Mouse (Mus musculus): ENCODE measurements around the gene 6030498E09Rik. TPM values are rescaled to one million over a fixed set of nuclear protein-coding genes. Genes with fewer than 3 reads are reported as not detected.

6030498E09Rik gene
- 0.05 TPM in 1 of 2 replicates, not detected in the other for polyA plus RNA-seq (2012; rRNA removed)

- no peak for TF ChIP-seq POLR2A (IDR thresholded peaks at IDR 0.05; ENCODE audit: borderline replicate concordance, extremely low read depth, insufficient read depth, insufficient read length, poor library complexity, severe bottlenecking)
- TF ChIP-seq CTCF (IDR thresholded peaks at IDR 0.05; ENCODE audit: borderline replicate concordance, extremely low read depth, insufficient read depth, insufficient read length) = no peak
Observed at GRCm38 (mm10) chrX:38772478-38772877, at the start of gene 6030498E09Rik. TSS of gene 6030498E09Rik (plus strand) at chrX:38772671.

GRCm38 (mm10) chrX:38730081-38730480 lies 42.4 kb upstream of the 6030498E09Rik start:
- TF ChIP-seq CTCF (IDR thresholded peaks at IDR 0.05; ENCODE audit: borderline replicate concordance, extremely low read depth, insufficient read depth, insufficient read length) (no peak), POLR2A (IDR thresholded peaks at IDR 0.05; ENCODE audit: borderline replicate concordance, extremely low read depth, insufficient read depth, insufficient read length, poor library complexity, severe bottlenecking) (no peak)
- peak; percentile 15 for DNase-seq (ENCODE audit: low read depth)

More at GRCm38 (mm10) chrX:38772478-38772877, at the start of gene 6030498E09Rik:
- no peak for DNase-seq (ENCODE audit: low read depth)

GRCm38 (mm10) chrX:38730639-38731038 lies 41.8 kb upstream of the 6030498E09Rik start:
- peak; percentile 50 for DNase-seq (ENCODE audit: low read depth)
- no peak for TF ChIP-seq POLR2A (IDR thresholded peaks at IDR 0.05; ENCODE audit: borderline replicate concordance, extremely low read depth, insufficient read depth, insufficient read length, poor library complexity, severe bottlenecking)
- no peak for TF ChIP-seq CTCF (IDR thresholded peaks at IDR 0.05; ENCODE audit: borderline replicate concordance, extremely low read depth, insufficient read depth, insufficient read length)

- peak; percentile 52 for DNase-seq (ENCODE audit: low read depth)
- no peak for TF ChIP-seq CTCF (IDR thresholded peaks at IDR 0.05; ENCODE audit: borderline replicate concordance, extremely low read depth, insufficient read depth, insufficient read length)
- no peak for TF ChIP-seq POLR2A (IDR thresholded peaks at IDR 0.05; ENCODE audit: borderline replicate concordance, extremely low read depth, insufficient read depth, insufficient read length, poor library complexity, severe bottlenecking)
Observed at GRCm38 (mm10) chrX:38733683-38734082, 38.8 kb upstream of the 6030498E09Rik start.

GRCm38 (mm10) chrX:38734916-38735880 lies 37.3 kb upstream of the 6030498E09Rik start:
- TF ChIP-seq CTCF (IDR thresholded peaks at IDR 0.05; ENCODE audit: borderline replicate concordance, extremely low read depth, insufficient read depth, insufficient read length) (no peak), POLR2A (IDR thresholded peaks at IDR 0.05; ENCODE audit: borderline replicate concordance, extremely low read depth, insufficient read depth, insufficient read length, poor library complexity, severe bottlenecking) (no peak)
- DNase-seq (ENCODE audit: low read depth) = peak; percentile 52

GRCm38 (mm10) chrX:38771453-38771852 lies 1.0 kb upstream of the 6030498E09Rik start:
- TF ChIP-seq CTCF (IDR thresholded peaks at IDR 0.05; ENCODE audit: borderline replicate concordance, extremely low read depth, insufficient read depth, insufficient read length) = peak; percentile 9; the same call in 1 of the 2 replicates
- TF ChIP-seq POLR2A (IDR thresholded peaks at IDR 0.05; ENCODE audit: borderline replicate concordance, extremely low read depth, insufficient read depth, insufficient read length, poor library complexity, severe bottlenecking) = no peak
- DNase-seq (ENCODE audit: low read depth) = peak; percentile 1

GRCm38 (mm10) chrX:38771886-38772285 lies 585 bp upstream of the 6030498E09Rik start:
- peak; percentile 79 for DNase-seq (ENCODE audit: low read depth)
- TF ChIP-seq POLR2A (IDR thresholded peaks at IDR 0.05; ENCODE audit: borderline replicate concordance, extremely low read depth, insufficient read depth, insufficient read length, poor library complexity, severe bottlenecking) (no peak), CTCF (IDR thresholded peaks at IDR 0.05; ENCODE audit: borderline replicate concordance, extremely low read depth, insufficient read depth, insufficient read length) (peak; percentile 50; the same call in 1 of the 2 replicates)

GRCm38 (mm10) chrX:38794373-38794772 lies 21.9 kb downstream of the 6030498E09Rik start:
- peak; percentile 54 for DNase-seq (ENCODE audit: low read depth)
- TF ChIP-seq CTCF (IDR thresholded peaks at IDR 0.05; ENCODE audit: borderline replicate concordance, extremely low read depth, insufficient read depth, insufficient read length) (no peak), POLR2A (IDR thresholded peaks at IDR 0.05; ENCODE audit: borderline replicate concordance, extremely low read depth, insufficient read depth, insufficient read length, poor library complexity, severe bottlenecking) (no peak)

- peak; percentile 34 for DNase-seq (ENCODE audit: low read depth)
- TF ChIP-seq POLR2A (IDR thresholded peaks at IDR 0.05; ENCODE audit: borderline replicate concordance, extremely low read depth, insufficient read depth, insufficient read length, poor library complexity, severe bottlenecking) = no peak
- TF ChIP-seq CTCF (IDR thresholded peaks at IDR 0.05; ENCODE audit: borderline replicate concordance, extremely low read depth, insufficient read depth, insufficient read length) = no peak
Observed at GRCm38 (mm10) chrX:38813934-38814333, 41.5 kb downstream of the 6030498E09Rik start.

- TF ChIP-seq CTCF (IDR thresholded peaks at IDR 0.05; ENCODE audit: borderline replicate concordance, extremely low read depth, insufficient read depth, insufficient read length) (no peak), POLR2A (IDR thresholded peaks at IDR 0.05; ENCODE audit: borderline replicate concordance, extremely low read depth, insufficient read depth, insufficient read length, poor library complexity, severe bottlenecking) (no peak)
- peak; percentile 35 for DNase-seq (ENCODE audit: low read depth)
Observed at GRCm38 (mm10) chrX:38816841-38817240, 44.4 kb downstream of the 6030498E09Rik start.

GRCm38 (mm10) chrX:38958571-38958970 lies 186.1 kb downstream of the 6030498E09Rik start:
- DNase-seq (ENCODE audit: low read depth) = no peak
- TF ChIP-seq CTCF (IDR thresholded peaks at IDR 0.05; ENCODE audit: borderline replicate concordance, extremely low read depth, insufficient read depth, insufficient read length) = no peak
- TF ChIP-seq POLR2A (IDR thresholded peaks at IDR 0.05; ENCODE audit: borderline replicate concordance, extremely low read depth, insufficient read depth, insufficient read length, poor library complexity, severe bottlenecking) = no peak

Data from brain, embryonic 14.5 days (tissue).